Mouse (Mus musculus) midbrain, postnatal 0 days (tissue): Measurements from ENCODE around the gene Shisa6. TPM values are rescaled to one million over a fixed set of nuclear protein-coding genes. Genes with fewer than 3 reads are reported as not detected.

ENCODE experiments used
- ATAC-seq: fragments of 200-750 bp; cut with Nextera tagmentation; 2 replicates; pipeline ENCODE4 v1.8.0; 2017; ENCODE audit warnings: moderate number of reproducible peaks, mild to moderate bottlenecking, moderate TSS enrichment, moderate library complexity; ENCODE audit not compliant: low FRiP score
- DNase-seq: peaks from one replicate; pipeline ENCODE4 v3.0.0-alpha.2; 2015; ENCODE audit warnings: low spot score
- H3K27ac ChIP-seq: fragments of 300-500 bp; sonication (generic); 2 replicates; pipeline ENCODE4 v1.5.1; 2014; ENCODE audit warnings: low read depth, mild to moderate bottlenecking, low read length, mixed read lengths
- H3K27me3 ChIP-seq: fragments of 300-500 bp; sonication (generic); 2 replicates; pipeline ENCODE4 v1.6.1; 2014; ENCODE audit warnings: low read length, control low read depth, mixed read lengths; ENCODE audit not compliant: insufficient read depth
- H3K36me3 ChIP-seq: fragments of 300-500 bp; sonication (generic); 2 replicates; pipeline ENCODE4 v1.6.1; 2014; ENCODE audit warnings: low read length, control low read depth, mixed read lengths; ENCODE audit not compliant: insufficient read depth
- H3K4me1 ChIP-seq: fragments of 300-500 bp; sonication (generic); 2 replicates; pipeline ENCODE4 v1.6.1; 2014; ENCODE audit warnings: mild to moderate bottlenecking, control low read depth, antibody characterized with exemption, low read length, mixed read lengths; ENCODE audit not compliant: insufficient read depth
- H3K4me2 ChIP-seq: fragments of 300-500 bp; sonication (generic); 2 replicates; pipeline ENCODE4 v1.6.1; 2014; ENCODE audit warnings: low read depth, mild to moderate bottlenecking, low read length, mixed read lengths; ENCODE audit not compliant: poor library complexity, severe bottlenecking
- H3K4me3 ChIP-seq: fragments of 300-500 bp; sonication (generic); 2 replicates; pipeline ENCODE4 v1.5.1; 2014; ENCODE audit warnings: low read depth, mild to moderate bottlenecking, low read length, moderate library complexity
- H3K9ac ChIP-seq: fragments of 300-500 bp; sonication (generic); replicated peaks from 2 replicates; pipeline ENCODE4 v1.6.1; 2014; ENCODE audit warnings: mild to moderate bottlenecking, low read length, moderate library complexity, mixed read lengths; ENCODE audit not compliant: poor library complexity, severe bottlenecking
- H3K9me3 ChIP-seq: fragments of 300-500 bp; sonication (generic); 2 replicates; pipeline ENCODE4 v1.6.1; 2016; ENCODE audit warnings: low read length, control low read depth
- CTCF ChIP-seq: IDR thresholded peaks from 2 replicates; pipeline ENCODE4 v1.5.1; 2016; ENCODE audit warnings: antibody characterized with exemption, mild to moderate bottlenecking
- WGBS: fragments of 180-500 bp; shearing (Covaris S2); extraction: QIAGEN DNeasy Blood & Tissue Kit; methylation state at CpG from one replicate; pipeline ENCODE4 v1.1.7; 2014; 5-methylcytosine and 5-hydroxymethylcytosine counted together
- polyA plus RNA-seq: library from polyadenylated mRNA; unstranded; fragments of >200 nt; fragmentation: Nextera tagmentation; extraction: Ambion mirVana; gene quantifications from 2 replicates; pipeline ENCODE4 v1.2.1, GENCODE M21; 2015
- total RNA-seq: library from RNA; depleted of rRNA; stranded (reverse); fragments of >200 nt; gene quantifications from 2 replicates; pipeline ENCODE4 v1.2.3, GENCODE M21; 2014

The Shisa6 gene
- total and polyA plus RNA-seq, 2 experiments from 2014 or later: 2.1 to 8.0 TPM

DNA sequence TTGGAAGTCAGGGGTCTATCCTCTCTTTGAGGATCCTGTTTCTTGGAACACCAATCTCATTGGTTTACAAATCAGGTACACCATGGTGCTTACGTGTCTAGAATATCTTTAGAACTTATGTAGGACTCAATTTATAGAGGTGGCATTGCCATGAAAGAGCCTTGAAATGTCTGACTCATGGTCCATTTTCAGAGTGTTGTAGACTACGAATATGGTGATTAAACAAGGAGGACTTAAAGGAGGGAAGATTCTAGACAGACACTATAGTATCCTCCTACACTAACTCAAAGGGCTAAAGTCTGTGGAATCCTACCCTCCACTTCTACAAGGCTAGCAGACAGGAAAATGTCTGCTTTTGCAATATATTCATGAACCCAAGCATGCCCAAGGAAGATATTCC is 265.6 kb downstream of the Shisa6 start:
- Histone ChIP-seq H3K27me3 (no peaks in the 10 kb centered on the region), H3K36me3 (no peaks in the 10 kb centered on the region), H3K4me1 (no peaks in the 10 kb centered on the region), H3K9me3 (no peaks in the 10 kb centered on the region), H3K4me2 (no peak overlapping the region), H3K4me3 (no peak overlapping the region), H3K9ac (no peak overlapping the region), H3K27ac (no peak overlapping the region)
- DNase-seq: no peak
- 78% methylated on average over 2 of the region's 2 CpGs for WGBS
- TF ChIP-seq CTCF: no peak
- ATAC-seq: no peak

DNA sequence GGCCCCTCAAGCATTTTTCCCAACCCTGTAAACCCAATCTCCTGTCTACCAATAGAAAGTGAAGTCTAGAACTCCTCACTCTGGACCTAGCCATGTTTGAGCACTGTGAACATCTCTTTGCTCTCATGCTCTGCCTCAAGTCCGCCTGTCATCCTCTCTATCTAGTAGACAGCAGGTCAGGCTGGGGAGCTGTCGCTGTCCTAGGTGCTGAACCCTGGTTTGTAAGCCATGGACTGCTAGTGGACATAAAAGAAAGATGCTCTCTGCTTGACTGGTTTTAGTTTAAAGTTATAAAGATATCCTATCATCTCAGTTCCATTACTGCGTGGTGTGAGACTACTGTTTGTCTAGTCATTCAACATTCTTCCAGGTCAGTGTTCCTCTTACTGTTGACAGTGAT is 266.9 kb downstream of the Shisa6 start:
- WGBS: 27% methylated on average over 3 of the region's 3 CpGs

DNA sequence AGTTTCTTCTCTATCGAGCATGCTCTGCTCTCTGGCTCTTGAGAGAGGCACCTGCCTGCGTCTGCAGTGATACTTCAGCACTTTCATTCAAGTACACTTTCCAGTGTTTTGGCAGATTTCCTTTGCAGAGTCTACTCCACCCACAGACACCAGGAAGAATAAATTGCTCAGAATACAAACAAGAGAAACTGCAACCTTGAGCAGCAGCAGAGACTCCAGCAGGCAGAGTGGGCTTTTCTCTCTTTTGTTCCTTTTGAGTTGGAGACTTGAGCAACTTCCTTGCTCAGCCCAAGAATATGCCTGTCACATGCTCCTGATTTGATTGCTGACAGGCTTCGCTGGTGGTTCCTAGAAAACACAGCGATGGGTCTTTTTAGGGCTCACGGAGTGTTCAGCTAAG is 278.6 kb downstream of the Shisa6 start:
- no peaks in the 10 kb centered on the region for H3K4me1 ChIP-seq
- TF ChIP-seq CTCF: no peak
- H3K4me2 ChIP-seq: no peak overlapping the region
- 48% methylated on average over 5 of the region's 5 CpGs for WGBS
- no peak for ATAC-seq
- no peak overlapping the region for H3K9ac ChIP-seq
- H3K36me3 ChIP-seq: no peaks in the 10 kb centered on the region
- H3K9me3 ChIP-seq: no peaks in the 10 kb centered on the region
- no peaks in the 10 kb centered on the region for H3K27me3 ChIP-seq
- no peak overlapping the region for H3K27ac ChIP-seq
- no peak for DNase-seq
- no peak overlapping the region for H3K4me3 ChIP-seq

More for the DNA sequence above, 266.9 kb downstream of the Shisa6 start:
- no peak for ATAC-seq
- H3K27me3 ChIP-seq: no peaks in the 10 kb centered on the region
- DNase-seq: peak; percentile 23
- H3K4me1 ChIP-seq: no peaks in the 10 kb centered on the region
- TF ChIP-seq CTCF: no peak
- no peaks in the 10 kb centered on the region for H3K9me3 ChIP-seq
- no peak overlapping the region for H3K4me3 ChIP-seq
- H3K9ac ChIP-seq: no peak overlapping the region
- H3K36me3 ChIP-seq: no peaks in the 10 kb centered on the region
- no peak overlapping the region for H3K4me2 ChIP-seq
- no peak overlapping the region for H3K27ac ChIP-seq

DNA sequence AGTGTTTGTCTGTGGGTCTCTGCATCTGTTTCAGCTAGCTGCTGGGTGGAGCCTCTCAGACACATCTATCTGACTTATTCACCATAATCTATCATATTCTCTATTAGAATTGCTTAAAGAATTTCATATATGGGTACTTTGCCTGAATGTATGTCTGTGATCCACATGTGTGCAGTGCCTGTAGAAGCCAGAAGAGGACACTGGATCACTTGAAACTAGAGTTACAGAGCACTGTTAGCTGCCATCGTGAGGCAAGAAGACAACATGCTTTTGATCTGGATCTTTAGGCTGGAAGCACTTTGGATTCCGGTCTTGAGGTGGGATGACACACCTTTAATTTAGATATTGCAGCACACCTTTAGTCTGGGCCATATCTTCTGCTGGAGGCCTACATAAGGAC is 289.2 kb downstream of the Shisa6 start:
- DNase-seq: peak; percentile 55
- Histone ChIP-seq H3K27me3 (no peaks in the 10 kb centered on the region), H3K27ac (no peak overlapping the region), H3K4me2 (no peak overlapping the region), H3K9me3 (no peaks in the 10 kb centered on the region), H3K4me1 (no peaks in the 10 kb centered on the region), H3K9ac (no peak overlapping the region), H3K36me3 (no peaks in the 10 kb centered on the region), H3K4me3 (no peak overlapping the region)
- ATAC-seq: no peak
- peak; percentile 66 for TF ChIP-seq CTCF
- 66% methylated on average over 2 of the region's 2 CpGs for WGBS

DNA sequence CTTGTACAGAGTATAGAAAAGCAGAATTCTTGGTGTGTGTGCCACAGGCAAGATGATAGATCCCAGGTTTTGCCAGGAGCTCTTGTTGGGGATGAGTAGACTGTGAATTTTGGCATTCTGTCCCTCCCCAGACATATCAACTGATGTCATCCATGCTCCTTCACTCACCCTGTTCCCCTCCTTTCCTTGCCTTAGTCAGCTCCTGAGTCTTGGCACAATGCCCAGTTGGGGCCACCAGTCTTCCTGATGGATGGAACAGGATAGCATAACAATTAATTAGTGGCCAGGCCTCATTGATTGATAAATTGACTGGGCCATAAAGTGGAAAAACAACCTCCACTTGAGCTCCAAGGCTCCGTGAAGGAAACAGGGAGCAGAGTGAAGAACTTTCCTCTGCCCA is 292.9 kb downstream of the Shisa6 start:
- no peaks in the 10 kb centered on the region for H3K9me3 ChIP-seq
- 62% methylated on average over 1 of the region's 1 CpGs for WGBS
- no peak overlapping the region for H3K9ac ChIP-seq
- ATAC-seq (no peak), DNase-seq (peak; percentile 29)
- no peaks in the 10 kb centered on the region for H3K4me1 ChIP-seq
- H3K36me3 ChIP-seq: no peaks in the 10 kb centered on the region
- no peak overlapping the region for H3K4me3 ChIP-seq
- no peaks in the 10 kb centered on the region for H3K27me3 ChIP-seq
- no peak overlapping the region for H3K4me2 ChIP-seq
- H3K27ac ChIP-seq: no peak overlapping the region
- no peak; the same call in 1 of the 2 replicates for TF ChIP-seq CTCF

DNA sequence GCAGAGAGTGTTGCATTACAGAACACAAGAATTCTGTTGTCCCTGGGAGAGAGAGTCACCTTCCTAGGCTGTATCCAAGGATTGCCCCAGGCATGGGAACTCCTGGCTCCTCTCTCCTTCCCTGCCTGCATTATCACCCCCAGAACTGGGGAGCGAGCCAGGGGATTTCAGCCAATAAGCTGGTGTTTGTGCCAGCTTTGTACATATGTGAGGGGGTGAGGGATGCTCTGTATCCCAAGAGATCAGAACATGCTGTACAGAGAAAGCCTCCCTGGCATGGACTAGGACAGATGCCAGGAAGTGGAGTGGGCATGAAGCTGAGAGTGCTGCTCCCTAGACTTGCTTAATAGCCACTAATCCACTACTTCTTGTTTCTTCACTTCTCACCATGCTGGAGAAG is 303.6 kb downstream of the Shisa6 start:
- no peak overlapping the region for H3K9ac ChIP-seq

More for the DNA sequence above, 303.6 kb downstream of the Shisa6 start:
- Histone ChIP-seq H3K27ac (no peak overlapping the region), H3K4me3 (no peak overlapping the region), H3K36me3 (0 out of 2 replicates have a peak, but pooled peaks cover under 1% of the 10 kb centered on the region), H3K27me3 (no peaks in the 10 kb centered on the region), H3K4me2 (no peak overlapping the region), H3K4me1 (no peaks in the 10 kb centered on the region), H3K9me3 (no peaks in the 10 kb centered on the region)
- WGBS: 87% methylated on average over 1 of the region's 1 CpGs
- peak; percentile 69; the same call in 1 of the 2 replicates for ATAC-seq
- DNase-seq: peak; percentile 76
- no peak for TF ChIP-seq CTCF
